Mouse (Mus musculus) cerebellum, adult 9-11 months (tissue): ENCODE results near the gene Smtn.

Source experiments
- DNase-seq: peaks from one replicate; pipeline ENCODE4 v3.0.0; 2022

Smtn gene

DNA sequence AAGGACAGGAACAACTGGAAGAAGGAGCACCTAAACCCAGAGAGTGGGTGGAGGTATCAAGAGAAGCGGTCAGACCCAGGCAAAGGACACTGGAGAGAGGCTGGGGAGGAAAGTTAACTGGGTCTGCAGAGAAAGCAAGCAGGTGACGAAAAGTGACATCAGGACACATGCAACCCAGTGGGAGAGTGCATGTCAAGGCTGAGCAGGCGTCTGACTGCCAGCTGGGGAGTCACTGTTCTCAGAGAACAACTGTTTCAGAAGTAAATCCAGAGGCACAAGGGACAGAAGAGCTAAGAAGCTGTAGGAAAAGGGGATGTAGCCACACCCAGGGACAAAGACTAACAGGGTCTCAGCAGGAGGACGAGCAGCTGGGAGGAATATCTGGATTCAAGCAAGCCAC is 14.9 kb downstream of the Smtn start:
- no peak for DNase-seq

DNA sequence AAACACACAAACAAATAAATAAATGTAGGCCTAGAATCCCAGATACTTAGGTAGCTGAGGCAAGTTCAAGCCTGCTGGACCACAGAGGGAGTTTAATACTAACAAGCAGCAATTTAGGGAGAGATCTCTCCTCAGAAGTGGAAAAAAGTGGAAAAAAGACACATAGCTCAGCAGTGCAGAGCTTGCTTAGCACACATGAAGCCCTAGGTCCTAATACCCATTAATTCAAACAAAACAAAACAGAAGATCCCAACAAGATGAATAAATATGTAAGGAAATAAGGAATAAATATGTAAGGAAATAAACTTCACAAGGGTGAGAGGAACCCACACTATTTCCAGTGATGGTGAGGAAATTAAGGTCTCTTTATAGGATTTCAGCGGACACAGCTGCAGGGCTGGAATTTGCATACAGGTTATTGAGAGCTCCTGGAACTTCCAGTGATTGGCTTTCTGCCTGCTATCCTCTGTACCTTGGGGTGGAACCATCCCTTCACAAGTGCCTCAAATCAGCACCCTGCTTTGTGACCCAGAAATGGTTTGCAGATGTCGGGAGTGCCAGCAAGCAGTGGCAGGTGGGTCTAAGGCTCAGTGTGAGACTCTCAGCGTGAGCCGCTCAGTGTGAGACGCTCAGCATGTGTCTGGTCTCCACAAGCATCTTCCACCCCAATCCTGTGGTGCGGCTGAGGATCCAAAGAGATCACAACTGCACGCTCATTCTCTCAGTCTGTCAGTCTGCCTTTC is 16.4 kb downstream of the Smtn start:
- DNase-seq, result peak; percentile 18

DNA sequence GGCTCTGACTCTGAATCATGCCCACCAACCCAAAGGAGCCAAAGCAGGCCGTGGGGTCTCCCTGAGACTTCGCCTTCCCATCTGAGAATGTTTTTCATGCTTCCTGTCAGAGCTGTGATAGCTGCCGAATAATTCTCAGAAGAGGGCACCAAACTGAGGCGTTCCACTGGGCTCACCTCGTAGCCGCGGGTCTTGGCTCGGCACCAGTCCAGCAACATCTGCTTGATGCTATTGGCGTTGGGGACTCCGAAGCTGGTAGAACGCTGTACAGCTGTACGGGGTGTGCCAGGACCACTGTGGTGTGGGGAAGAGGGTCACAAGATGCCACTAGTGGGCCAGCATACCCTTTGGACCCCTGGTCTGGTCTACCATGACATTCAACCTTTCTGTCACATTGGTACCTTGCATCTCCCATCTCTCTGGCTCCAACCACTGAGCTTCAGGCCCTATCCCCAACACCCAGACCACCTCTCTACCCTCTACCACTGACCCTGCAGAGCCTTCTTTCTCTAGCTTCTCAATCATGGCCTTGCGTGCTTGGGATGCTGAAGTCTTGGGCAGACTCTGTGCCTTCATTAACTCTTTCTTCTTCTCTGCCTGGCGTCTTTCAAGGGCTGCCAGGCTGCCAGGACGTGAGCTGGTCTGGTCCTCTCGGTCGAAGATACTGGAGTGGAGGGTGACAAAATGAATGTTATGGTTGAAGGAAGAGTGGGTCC is 18.0 kb downstream of the Smtn start:
- DNase-seq, result peak; percentile 60

DNA sequence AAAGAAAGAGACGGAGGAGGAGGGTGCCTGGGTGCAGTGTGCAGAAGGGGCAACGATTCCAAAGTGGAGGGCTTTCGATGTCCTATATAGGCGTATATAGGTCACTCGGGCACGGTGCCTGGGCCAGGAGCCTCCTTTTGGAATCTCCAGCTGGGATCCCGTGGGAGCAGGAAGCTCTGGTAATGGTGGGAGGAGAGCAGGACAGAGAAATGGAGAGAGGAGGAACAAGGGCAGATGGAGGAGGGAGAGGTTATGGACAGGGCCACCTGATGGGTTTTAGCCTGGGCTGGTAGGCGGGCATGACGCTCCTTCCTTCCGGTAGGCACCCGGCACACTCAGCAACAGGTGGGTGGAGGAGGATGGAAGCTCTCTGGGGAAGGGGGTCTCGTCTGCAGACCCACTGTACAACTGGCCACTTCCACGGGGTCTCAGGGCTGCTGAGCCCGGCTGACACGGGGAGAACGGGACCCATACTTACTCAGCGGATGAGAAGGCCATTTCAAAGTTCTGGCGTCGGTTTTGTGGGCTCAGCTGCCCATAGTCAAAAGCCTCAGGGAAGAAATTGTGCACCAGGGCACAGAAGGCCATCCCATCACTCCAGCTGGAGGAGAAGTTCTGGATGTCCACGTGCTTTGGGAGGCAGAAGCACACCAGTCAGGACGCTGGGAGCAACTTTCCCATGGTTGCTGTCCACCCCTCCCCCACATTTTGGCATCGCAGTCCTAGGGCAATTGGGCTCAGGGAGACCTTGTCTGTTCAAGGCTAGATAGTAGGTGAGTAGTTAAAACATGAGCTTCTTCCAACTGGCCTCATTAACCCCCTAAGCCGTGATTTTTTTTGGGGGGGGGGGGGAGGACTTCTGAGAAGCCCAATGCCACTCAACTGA is 18.8 kb downstream of the Smtn start:
- DNase-seq, result peak; percentile 79

DNA sequence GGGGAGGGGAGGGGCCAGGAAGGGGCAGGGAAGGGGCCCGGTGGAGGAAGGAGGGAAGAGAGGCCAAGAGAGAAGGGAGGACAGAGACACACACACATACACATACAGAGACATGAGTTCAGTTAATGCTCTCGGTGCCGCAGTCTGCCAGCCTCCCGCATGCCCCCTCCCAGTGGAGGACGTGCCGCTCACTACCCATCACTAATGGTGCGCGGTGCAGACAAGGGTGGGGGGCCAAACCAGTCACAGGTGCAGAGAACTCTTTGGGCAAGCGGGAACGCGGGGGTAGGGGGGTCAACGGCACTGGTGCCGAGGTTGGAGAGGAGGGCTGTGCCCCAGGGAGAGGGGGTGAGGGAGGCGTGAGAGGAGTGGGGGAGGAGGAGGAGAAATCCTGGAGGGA is 19.5 kb downstream of the Smtn start:
- DNase-seq, result peak; percentile 76

DNA sequence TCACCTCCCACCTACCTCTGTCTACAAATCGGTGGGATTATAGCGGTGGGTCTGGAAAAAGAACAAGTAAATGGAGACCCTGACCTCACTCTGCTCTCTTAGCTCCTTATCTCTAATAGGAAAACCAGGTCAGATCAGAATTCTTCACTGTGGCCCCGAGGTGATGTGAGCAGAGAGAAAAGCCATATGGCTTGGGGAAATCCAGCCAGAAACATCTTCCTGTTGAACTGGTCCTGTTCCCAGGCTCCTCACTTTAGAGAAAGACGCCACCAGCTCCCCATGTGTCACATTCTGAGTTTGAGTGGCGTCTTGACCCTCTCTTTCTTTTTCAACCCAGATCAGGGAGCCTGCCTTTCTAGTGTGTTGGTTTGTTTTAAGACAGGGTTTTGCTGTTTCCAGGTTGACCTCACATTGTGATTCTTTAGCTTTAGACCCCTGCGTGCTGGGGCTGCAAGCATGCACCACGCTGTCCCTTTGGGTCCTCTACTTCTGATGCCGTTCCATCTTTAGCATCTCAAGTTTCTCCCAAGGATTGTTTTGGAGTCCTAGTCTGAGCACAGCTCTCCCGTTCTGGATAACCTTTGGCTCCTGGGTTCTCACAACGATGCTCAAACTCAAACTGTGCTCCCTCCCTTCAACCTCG is 20.5 kb downstream of the Smtn start:
- peak; percentile 80 for DNase-seq

DNA sequence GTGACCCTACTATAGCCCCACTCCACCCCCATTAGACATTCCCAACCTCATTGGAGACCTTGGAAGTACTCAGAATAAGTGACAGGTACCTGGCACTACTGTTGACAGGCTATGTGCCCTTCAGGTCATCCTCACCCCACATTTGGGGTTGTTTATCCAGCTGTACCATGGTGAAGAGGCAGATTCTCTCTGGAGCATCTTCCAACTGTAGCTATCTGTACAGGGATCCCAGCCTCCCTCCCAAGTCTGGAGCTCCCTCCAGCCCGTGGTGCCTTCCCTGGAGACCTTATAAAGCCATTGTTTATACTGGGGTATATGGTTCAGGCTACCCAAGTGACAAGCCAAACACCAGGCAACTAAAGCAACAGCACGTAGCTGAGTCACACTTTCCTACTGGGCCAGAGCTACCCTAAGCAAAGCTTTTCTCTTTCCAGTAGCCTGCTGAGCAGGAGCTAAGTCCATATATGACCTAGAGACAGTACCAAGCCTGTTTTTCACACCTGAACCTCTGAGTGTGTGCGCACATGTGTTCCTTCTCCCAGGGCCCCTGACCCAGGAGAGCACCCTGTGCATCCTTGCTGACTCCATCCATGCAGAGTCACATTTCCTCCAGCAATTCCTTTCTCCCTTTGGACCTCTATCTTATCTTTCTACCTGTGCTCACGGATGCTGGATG is 21.2 kb downstream of the Smtn start:
- peak; percentile 49 for DNase-seq

DNA sequence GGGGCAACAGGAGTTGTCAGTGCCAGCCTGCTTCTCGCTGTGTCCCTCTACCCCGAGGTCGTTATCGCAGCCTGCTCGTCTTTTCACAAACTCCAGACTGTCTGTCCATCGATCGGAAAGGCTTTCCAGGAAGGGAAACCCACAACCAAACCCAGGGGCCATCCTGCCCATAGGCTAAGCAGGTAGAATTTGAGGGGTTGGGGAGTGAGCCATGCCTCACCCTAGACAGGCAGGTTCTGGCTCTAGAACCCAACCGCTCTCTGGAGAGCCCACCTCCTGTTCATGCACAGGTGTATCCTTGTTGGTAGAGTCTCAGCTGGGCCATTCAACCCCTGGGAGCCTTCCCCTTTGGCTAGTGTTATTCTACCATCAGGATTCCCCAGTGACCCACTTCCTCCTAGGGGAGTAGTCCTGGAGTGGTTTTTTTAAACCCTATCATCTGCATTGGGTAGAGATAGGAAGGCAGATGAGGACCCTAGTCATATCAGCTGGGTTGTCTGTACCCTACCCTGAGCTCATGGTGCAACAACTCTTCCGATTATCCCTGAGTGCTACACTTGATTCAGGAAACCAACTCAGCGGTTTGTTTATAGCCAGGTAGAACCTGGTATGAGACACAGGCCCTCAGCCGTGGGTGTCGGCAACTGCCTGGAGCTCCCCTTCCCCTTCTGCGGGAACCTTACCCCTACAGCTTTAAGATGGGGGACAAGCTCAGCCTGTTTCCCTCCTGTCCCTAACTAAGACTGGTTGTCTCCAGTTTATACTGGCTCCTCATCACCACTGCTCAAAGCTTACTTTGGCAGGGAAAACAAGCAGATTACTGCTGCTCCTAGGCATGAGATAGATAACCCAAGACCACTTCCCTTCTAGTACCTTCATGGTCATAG is 22.3 kb downstream of the Smtn start:
- peak; percentile 59 for DNase-seq

DNA sequence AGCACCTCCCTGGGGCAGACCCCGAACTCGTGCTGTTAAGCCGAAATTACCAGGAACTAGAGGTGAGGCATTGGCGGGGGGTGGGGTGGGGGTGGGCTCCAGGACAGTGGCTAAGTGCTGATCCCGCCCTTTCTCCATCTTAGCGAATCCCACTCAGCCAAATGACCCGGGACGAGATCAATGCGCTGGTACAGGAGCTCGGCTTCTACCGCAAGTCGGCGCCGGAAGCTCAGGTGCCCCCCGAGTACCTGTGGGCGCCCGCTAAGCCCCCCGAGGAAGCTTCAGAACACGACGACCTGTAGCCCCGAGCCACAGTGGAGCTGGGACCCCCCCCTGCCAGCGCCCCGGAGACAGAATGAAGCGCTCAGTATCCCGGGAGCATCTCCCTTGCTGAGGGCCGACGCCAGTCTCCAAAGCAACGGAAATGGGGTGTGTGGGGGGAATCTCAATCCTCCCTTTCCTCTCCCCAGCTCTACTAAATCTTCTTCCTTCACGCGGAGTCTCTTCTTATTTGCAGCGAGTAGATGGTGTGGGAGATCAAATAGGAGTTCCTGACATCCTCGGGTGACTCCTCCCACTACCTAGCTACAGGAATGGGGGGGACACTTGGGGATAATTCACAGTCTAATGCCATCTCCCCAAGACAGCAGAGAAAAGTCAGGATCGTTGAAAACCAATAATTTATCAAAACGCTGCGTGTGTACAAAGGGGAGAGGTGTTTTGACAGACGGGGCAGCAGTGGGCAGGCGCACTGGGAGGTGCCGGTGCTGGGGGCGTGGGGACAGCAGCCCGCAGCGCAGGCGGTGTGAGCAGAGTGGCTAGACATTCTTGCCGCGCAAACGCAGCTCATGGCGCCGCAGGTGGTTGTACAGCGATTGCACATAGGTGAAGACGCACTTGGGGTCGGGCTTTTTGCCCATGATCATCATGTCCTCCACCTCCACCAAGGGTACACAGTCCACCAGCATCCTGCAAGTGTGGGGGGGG is 23.3 kb downstream of the Smtn start:
- peak; percentile 77 for DNase-seq

DNA sequence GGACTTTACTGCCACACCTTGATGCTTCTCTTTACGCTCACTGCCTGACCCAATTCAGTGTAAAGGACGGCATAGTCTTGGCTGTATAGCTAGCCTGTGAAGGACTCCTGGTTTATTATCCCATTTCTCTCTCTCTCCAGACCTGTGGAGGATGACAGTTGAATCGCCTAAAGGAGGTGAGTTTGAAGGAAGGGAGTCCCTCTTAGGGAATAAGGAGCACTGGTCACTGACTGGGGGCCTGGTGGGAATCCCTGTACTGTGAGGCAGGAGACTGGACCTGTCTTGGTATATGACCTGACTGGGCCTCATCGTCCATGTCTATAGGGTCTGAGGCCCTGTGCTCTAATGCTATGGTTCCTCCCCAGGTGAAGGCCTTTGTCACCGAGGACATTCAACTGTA is 24.3 kb downstream of the Smtn start:
- no peak for DNase-seq

DNA sequence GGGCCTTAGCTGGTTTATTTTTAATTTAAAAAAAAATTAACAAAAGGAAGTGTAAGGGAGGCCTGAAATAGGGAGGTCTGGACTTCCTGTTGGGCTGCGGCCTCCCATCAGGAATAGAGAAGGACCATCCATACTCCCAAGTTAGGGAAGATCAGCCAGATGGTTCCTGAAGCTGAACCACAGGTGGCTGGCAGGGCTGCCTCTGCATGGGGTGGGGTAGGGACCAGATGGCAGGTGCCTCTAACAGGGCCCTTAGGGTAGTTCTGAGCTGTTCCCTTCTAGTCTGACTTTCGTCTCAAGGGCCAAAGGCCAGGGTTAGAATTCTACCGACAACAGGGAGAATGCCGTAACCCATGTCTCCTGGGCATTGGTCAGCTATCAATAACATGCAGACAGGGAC is 24.8 kb downstream of the Smtn start:
- peak; percentile 95 for DNase-seq

DNA sequence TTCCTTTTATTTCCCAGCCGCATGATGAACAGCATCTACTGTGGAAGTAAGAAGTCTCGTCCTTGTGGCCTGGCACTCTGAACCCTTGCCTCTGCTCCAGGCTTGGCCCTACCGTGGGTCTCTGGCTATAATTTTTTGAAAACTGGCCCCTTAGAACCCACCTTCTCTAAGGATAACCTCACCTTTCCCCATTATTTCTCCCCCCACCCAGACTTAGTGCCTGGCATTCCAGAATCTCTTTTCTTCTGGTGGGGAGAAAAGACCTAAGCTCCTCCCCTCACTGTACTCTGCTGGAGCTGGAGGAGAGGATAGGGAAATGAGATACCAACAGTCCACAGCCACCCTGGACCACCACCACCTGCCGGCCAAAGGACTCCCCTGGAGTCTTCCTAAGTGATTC is 25.2 kb downstream of the Smtn start:
- DNase-seq, result peak; percentile 65

DNA sequence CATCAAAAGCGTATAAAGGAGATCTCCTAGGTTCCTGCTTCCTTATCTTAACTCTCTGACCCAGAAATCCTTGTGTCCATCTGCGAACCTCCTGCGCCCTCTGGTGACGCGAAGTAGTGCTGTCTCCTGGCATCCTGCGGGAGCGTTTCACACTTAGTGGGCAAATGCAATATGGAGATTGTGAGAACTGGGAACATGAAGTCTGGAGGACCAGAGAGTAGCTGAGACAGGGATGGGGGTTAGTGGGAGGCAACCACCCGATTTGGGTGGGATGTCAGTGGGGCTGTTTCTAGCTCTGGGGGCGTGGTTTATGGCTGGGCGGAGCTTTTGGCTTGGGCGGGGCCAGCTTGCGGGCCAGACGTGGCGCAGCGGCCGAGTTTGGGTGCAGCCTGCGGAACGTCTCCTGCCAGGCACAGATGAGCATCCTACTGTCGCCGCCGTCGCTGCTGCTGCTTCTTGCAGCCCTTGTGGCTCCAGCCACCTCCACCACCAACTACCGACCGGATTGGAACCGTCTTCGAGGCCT is 25.8 kb downstream of the Smtn start, which contains the start of gene Selenom:
Gene Selenom, plus strand, starts transcription at position 156 of the 526 bp plus-strand sequence.
- DNase-seq, result peak; percentile 96

DNA sequence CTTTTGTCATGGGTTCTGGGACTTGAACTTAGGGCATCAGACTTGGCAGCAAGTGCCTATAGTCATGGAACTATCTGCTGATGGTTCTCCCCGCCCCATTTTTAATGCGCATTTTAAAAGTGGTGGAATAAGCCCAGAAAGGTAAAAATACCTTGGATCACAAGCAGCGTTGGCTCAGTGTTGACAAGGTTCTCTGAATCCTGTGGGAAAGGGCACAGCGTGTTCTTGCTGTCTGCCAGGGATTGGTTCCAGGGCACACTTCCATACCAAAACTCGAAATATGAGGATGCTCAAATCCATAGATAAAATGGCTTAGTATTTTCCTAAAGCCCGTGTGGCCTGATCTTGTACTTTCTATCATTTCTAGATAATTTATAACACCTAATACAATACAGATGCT is 27.1 kb downstream of the Smtn start:
- DNase-seq, result peak; percentile 79

DNA sequence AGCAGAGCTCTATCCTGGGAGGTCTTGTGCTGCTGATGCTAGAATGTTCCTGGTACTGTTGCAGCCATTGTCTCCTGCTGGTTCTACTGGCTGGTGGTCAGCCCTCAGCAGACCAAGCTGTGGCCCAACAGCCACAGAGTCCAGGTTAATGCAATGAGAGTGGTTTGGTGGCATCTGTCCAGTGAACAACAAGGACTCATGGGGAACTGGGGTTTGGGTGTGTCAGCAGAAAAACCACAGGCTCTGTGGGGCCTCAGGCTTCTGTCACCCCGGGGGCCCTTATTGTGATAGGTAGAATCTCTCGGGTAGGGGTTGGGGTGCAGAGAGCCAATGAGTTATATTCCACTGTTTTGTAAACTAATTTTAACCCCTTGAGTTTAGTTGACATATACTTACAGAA is 30.1 kb downstream of the Smtn start:
- DNase-seq, result no peak

DNA sequence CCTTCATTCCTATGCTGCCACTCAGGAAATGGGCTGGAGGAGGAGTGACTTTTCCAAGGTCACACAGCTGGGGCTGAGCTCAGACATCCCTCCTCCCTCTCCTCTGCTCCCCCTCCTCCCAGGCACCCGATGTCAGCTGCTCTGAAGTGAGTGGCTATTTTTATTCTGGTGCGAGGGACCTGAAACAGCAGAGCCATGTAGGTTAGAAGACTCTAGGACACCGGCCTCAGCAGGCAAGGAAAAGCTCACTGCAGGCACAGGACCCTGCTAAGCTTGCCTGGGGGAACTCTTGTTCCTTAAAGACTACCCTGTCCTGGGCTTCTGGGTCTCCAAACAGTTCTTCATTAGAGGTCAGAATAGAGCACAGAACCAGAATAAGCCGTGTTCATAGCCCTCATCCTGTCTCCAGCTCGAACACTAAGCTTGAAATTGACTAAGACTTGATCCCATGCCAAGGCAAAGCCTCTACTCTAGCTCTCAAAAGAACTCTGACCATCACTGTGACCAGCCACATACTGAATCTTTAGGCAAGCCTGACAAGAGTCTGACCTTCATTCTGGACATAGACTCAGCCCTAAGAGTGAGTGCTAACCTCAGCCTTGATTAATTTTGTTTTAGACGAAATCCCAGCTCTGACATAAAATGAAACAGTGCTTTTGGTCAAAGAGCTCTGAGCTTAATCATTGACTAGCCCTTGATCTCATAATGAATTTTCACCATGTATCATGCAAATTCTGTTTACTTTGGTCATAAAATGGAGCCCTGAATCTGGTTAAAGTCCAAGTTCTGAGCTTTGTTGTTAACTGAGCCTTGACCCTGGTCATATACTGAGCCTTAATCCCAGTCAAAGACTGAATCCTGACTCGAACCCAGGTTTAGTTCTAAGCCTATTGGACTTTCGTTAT is 31.0 kb downstream of the Smtn start:
- DNase-seq, result no peak

DNA sequence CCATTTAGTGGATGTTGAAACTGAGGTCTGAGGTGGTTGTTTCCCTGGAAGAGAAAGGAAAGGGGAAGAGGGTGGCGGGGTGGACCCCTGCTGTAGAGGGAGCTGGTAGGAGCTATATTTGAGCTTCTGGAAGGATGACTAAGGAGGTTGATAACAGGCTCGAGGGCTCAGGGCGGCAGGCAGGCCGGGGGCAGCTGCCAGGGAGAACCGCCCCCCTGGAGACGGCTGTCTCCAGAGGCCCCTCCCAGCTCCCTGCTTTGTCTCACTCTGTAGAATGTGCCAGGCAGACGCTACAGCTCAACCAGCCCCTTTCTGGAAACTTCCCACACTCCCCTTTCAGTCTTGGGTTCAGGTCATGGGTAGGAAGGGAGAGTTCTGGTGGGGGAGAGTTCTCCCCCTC is 32.2 kb downstream of the Smtn start:
- peak; percentile 58 for DNase-seq
